Mouse (Mus musculus): ENCODE measurements around the gene Rnf43.

The Rnf43 gene

DNA sequence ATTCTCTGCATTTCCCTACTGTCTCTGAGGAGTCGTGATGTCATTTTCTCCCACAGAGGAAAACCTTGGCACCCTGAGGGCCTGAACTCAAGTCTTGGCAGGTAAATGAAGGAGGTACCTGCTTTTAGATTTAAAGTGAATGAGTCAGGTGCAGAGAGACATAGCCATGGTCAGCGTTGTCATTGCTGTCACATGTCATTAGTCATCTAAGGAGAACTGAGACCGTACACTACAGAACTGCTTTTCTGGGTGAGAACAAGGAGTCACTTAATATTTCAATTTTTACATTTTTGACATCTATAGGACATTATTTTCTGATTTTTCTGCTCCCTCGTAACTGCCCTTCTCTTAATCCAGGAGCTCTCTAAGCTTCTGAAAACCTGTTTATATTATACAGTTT, 16.0 kb downstream of the Rnf43 start:
- DNase-seq: no peak

DNA sequence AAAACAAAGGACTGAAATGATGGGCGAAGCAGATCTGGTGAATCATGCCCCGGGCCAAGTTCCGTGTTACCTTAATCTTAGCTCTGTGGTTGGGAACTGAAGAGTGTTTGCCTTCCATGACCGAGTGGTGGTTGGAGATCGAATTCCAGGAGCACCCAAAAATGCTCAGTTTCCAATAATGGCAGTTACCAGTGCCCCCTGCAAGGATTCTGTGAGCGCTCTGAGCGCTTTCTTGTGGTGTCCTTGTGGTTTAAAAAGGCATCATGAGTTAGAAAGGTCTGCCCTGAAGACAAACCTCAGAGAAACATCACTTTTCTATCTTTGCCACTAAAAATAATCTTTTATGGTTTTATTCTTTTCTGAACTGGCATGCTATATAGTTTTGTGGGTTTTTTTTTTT, 16.5 kb downstream of the Rnf43 start:
- DNase-seq: no peak

DNA sequence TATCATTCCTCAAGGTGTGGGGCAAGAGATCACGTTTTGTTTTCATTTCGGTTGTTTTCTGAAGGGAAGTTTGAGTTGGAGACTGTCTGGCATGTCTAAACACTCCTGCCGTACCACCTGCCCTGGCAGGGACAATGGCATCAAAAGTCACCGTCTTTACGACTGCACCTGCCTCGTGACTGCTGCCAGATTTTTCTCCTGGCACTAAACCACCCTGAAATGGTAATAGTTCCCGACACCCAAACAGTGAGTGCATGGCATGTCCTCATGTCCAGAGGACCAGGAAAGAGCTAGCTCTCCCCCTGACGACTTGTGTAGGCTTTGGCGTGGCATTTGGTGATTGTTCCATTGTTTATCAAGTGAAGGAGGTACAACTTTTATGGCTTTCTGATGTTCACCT, 18.3 kb downstream of the Rnf43 start:
- no peak for DNase-seq

DNA sequence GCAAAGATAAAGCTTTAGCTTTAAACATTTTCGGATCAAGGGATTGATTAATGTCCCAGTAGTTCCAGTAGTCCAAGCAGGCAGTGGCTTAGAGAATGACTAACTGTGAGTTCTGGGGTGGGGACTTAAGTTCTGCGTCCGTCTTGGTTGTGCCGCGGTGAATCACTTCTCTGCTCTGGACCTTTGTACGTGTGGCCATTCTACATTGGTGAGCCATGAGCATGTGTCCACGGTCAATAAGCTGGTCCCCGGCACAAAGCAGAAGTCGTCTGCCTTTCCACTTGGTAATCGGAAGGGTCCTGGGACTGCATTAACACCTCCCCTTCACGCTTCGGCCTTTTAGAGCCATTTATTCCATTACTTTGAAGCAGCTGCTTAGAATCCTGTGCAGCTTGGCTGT, 19.6 kb downstream of the Rnf43 start:
- no peak for DNase-seq

DNA sequence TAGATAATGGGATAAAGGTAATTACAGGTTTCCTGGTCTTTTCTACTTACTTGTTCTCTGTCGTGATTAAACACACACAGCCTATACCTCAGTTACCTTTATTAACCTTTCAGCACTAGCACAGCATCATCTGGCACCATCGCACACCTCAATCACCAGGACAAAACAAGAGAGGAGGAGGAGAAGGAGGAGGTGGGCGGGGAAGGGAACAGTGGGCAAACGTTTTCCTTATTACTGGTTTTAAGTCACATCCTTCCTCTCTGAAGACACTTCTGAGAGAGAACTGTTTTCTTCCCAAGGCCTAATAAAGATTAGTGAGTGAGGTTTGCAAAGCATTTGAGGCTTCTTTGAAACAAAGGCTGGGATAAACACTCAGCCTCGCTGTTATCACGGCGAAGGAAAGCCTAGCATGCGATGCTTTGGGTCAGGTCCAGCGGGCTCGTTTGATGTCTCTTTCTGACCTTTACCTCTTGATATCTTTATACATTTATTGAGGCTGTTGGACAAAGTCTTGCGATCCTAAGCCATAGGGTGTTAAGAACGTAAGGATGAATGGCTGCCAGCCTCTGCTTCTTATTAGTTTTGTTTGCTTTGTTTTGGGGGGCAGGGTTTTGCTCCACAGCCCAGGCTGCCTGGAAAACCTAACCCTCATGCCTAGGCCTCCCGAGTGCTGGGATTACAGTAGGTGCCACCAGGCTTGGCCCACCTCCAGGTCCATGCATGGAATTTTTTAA, 20.5 kb downstream of the Rnf43 start:
- no peak for DNase-seq

DNA sequence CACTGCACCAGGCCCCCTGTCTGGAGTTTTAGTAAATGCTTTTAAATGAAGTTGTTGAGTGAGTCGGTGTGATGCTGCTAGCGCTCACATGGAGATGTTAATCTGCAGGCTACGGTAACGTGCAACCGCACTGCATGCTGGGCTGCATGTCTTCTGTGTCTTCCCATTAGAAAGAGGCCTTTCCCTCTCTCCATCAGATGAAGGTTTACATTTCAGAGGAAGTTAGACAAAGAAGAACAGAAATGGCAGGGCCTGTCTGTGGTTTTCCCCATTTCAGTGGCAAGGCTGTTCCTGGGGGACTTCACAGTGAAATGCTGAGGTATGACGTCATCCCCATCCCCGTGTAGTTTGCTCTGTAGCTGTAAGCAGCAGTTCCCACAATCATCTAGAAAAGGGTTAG, 23.9 kb downstream of the Rnf43 start:
- no peak for DNase-seq

DNA sequence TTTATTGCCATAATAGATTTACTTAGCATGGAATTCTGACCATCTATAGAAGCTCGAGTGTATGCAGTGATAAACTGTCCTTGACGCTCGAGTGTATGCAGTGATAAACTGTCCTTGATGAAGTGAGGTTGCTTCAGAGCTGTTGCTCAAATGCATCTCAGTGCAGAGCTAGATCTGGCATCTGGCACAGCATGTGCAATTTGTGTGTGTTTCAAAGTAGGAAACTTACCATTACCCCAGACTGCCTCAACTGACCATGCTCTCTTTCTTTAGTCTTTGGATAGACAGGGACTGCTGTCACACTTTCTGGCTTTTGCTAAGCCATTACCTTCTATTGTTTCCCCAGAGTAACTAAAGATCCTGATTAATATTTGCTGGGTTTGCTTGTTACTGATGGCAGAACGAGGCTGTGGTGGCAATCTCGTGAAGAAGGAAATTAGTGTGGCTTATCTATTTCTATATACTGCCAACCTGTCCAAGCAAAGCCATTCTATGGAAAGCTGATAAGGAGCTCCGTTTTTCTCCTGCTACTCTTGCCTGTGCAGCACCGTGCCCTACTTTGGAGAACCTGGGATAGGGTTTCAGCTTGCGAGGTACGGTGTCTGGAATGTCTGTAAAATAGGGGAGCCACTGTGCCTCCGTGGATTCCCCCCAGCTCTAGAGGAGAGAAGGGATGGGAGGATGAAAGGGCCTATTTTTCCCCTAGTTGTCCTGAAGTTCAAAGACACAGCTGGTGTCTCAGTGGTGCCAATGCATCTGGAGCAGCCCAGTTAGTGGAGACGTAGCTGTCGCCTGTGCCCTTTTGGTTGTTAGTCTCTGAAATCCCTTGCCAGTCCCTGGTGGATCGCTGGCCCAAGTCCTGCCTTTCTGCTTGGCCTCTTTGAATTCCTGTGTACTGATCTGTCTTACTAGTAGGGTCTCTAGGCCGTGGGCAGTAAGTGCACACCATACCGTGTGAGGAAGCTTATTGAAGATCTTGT, 25.0 kb downstream of the Rnf43 start:
- DNase-seq: no peak

DNA sequence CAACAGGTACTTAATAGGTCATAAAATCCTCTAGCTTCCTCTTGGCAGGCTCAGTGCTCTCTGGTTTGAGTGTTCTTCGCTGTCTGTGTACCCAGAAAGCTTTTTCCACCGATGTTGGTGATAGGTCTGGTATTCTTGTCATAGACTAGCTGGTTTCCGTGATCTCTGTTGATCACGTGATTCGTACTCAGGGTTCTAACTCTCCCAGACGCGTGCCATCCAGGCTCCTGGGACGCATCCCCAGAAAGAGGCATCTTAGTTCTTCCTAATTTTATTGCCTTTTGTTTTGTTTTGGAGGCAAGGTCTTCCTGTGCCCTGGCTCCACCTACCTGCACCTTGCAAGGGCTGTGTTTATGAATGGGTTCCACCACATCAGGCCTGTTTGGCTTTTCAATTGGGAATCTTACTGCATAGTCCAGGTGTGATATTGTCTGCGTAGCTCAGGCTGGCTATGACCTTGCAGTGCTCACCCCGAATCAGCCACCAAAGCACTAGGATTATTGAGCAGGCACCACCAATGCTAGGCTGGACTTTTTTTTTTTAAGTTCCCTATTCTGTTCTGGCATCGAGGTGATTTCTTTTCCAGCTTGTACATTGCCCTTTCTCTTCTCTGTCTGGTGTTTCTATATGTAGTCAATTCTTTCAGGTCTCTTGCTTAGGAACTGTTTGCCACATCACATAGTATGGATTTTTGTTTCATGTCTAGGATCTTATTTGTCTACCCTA, 26.1 kb downstream of the Rnf43 start:
- no peak for DNase-seq

DNA sequence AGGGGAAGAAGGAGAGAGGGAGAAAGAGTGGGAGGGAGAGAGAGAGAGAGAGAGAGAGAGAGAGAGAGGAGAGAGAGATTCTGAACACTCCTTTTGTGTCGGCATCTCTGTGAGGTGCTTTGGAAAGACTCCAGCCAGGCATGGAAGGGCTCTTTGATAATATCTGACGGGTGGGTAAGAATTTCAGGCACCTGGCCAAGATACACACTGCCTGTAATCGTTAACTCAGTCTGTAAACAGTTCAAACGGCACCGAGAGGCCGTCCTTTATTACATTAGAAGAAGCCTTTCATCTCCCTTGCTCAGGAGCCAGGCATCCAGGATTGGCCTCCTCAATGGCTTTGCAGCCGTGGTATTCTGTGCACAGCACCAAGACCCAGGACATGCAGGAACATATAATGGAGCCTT, 26.9 kb downstream of the Rnf43 start:
- DNase-seq: no peak

DNA sequence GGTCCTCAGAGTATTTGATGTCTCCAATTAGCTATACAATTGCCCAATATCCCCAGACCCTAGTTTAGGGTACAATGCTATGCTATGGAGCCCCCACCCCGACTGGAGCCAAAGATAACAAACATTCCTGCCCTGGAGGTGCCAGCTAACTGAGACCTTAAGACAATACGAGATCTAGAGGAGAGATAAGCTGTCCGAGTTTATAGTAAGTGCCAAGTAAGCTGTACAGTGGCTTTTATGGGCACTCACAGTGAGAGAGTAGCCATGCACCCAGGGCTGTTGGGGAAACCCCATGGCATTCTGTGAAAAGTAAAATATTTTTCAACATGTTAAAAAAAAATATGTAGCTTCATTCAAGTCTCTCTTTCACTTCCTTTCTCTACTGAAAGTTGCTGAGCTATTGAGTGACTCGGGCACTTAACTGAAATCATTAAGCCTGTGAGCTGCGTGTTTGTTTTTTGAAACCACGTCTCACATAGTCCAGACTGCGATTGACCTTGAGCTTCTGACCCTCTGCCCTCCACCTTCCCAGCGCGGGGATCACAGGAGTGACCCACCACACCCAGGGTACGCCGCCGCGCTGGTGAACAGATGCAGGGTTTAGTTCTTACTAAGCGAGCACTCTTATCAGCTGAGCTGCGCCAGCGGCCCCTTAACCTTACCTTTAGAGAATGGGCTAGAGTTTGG, 27.7 kb downstream of the Rnf43 start:
- DNase-seq: no peak

DNA sequence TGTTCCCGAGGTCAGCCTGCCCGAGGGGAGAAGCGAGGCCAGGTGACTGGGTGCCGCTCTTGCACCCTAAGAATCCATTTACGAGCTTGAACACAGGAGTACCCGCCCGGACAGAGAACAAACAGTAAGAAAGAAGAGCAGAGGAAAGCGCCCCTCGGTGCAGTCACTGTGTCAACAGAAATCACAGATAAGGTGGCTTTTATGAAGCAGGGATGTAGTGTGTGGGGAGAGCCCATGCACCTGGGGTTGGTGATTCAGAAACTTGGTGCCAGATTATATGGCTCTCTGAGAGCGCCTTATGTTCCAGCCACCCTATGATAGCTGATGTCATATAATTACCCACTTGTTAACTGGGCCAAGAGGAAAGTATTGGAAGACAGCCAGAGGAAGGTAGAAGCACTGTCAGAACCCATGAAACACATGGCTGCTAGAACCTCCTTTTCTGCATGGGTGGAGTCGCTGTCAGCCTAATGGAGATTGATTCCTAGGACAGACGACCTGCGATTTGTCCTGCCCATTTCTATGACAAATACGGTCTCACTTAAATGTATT, 34.7 kb downstream of the Rnf43 start:
- no peak for DNase-seq

DNA sequence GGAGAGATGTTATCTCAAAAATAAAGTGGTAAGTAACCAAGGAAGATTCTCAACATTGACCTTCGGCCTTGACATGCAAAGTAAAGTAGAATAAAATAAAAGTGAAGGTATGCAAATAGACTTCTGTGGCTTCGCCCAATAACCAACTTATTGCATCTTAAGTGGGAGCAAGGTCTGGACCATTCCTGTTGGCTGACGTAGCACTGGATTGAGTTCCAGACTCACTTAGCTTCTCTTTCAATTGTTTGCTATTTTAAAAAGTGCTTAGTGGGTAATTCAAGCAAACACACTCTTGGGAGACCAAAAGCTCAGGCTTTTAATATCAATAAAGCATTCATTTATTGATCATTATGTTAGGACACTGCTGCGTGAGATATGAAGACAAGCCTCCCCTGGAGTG, 35.6 kb downstream of the Rnf43 start:
- DNase-seq: no peak

DNA sequence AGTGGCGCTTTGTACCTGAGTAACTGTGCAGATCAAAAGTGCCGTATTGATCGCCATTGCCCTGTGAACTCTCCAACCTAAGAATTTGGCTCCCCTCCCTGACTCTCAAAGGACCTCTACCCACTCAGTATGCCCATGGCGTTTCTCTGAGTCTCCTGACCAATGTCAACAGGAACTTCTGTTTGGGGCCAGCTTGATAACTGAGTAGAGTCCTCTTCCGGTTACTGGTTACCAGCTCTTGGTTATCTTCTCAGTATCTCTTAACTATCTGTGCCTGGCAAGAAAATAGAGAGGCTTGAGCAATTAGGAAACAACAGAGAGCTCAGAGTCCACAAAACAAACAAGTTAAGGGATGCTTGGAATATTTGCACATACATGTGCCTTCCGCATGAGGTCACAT, 38.6 kb downstream of the Rnf43 start:
- no peak for DNase-seq

DNA sequence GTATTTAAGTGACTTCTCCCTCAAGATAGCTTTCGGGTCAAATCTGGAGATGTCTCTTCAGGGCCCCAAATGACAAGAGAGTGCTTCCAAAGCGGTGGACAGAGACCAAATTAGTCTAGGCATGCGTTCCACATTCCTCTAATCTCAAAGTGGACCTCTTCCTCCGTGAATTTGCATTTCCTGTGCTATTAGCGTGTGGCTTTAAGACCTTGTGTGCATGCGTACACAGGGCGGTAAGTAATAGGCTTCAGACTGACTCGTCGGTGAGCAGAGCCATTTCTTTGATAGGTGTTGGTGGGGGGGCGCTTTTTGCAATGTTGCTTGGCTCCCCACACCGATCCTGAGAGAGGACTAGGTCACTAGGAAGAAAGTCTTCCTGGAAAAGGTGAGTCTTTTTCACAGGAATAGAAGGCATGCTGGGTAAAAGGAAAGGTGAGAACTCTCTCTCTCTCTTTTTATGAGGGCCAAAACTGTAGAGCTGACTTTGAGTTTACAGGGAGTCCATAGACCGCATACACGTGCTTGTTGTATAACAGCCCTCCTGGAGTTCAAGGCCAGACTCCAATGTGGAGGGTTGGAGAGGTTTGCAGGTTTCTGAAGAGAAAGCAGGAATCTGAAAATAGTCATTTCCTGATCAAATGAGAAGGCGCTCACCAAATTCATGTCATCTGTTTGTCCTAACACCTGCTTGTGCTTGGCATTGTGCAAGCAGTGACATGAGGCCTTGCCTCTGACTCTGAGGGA, 39.5 kb downstream of the Rnf43 start:
- DNase-seq: no peak

DNA sequence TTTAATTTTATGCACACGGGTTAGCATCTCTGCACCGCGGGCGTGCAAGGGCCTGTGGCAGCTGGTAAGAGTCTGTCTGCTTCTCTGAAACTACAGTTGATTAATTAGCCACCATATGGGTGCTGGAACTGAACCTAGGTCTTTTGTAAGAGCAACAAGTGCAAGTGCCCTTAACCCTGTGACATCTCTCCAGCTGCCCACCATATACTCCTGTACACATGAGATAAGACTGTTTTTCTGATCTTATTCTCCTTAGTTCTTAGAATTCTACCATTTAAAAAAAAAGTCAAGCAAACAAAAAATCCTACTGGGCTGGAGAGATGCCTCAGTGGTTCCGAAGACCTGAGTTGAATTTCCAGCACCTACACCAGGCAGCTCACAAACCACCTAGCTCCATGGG, 41.1 kb downstream of the Rnf43 start:
- no peak for DNase-seq

DNA sequence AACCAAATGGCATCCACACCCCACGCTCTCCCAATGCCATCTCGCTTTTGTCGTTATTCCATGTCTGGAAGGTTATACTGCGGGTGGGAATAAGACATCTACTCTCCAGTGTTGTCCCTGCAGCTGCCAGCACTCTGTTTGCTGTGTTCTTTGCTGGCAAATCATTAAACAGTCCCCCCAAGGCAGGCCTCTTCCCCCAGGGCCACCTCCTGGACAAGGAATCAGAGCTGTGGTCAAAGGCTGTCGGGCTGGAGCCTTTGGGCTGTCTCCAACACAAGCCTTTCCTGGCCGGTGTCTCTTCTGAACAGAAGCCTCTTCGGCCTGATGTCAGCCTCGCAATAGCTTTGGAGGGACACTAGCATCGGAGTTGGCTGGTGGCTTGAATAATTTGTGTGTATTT, 41.8 kb downstream of the Rnf43 start:
- no peak for DNase-seq

DNA sequence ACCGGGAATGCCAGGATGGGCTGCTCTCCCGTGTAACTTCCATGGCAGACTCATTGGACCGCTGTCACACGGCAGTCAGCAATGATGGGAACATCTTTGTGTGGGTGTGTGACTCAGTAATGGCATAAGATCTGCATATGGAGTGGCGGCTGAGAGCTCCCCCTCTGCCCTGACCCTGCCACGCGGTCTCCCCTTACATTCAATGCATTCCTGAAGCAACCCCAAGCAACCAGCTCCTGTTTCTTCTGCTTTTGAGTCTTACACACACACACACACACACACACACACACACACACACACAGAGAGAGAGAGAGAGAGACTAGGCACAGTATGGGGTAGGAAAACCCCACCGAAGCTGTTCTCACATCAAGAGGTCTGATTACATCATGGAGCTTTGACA, 45.0 kb downstream of the Rnf43 start:
- DNase-seq: no peak

DNA sequence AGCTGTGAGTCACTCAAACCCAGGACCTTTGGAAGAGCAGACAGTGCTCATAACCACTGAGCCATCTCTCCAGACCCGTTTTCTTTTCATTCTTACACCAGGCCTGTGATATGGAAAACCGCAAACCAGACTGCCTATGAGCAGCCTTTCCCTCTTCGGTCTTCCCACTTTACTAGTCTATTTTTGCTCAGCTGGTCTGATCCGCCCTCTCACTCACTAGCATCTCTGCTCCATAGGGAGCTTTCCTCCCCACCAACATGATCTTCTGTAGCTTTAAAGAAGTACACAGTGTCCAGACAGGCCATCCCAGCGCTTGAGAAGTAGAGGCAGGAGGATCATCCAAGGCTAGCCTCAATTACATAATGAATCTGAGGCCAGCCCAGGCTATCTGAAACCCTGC, 46.5 kb downstream of the Rnf43 start:
- DNase-seq: no peak

DNA sequence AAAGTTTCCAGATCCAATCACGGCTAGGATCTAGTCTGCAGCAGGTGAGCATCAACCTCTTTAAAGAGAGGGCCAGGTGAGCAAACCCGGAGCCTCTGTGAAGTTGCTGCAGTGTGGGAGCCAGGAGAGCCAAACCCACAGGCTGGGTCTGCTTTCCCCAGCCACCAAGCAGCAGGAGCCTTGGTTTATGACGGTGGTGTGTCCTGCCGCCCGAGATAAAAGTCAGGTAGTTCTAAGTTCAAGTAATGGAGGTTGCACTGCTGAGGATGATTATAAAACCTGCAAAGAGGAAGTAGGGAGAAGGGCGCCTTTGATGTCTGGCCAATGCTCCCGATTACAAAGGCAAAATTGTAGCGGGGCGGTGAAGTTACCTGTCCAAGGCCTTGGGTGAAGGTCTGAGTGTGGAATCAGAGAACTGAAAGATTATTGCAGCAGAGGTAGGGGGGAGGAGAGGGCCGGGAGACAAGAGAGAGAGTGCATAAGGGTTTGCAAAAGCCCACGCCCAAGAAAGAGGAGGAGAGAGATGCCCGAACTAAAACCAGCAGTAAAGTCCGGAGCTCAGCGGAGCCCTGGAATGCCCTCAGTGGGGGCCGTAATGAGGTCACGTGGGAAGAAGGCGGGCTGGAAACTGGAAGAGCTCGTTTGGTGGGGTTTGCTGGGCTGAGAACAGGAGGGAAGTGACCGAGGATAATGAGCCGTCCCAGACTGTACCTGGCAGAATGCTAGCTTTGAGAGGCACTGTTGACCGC, 47.2 kb downstream of the Rnf43 start:
- no peak for DNase-seq

DNA sequence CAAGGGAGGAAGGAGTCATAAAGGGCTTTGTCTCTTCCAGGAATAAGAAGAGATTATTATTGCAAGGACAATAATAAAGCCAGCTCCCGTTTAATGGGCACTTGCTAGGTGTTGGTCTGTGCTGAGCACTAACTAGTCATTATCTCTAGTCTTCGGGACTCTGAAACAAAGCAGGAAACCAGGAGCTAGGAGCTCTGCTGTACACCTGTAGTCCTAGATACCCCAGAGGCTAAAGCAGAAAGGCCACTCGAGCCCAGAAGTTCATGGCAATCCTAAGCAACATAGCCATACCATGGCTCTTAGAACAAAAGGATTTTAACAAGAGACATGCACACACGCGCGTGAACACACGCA, 47.7 kb downstream of the Rnf43 start:
- DNase-seq: no peak

DNA sequence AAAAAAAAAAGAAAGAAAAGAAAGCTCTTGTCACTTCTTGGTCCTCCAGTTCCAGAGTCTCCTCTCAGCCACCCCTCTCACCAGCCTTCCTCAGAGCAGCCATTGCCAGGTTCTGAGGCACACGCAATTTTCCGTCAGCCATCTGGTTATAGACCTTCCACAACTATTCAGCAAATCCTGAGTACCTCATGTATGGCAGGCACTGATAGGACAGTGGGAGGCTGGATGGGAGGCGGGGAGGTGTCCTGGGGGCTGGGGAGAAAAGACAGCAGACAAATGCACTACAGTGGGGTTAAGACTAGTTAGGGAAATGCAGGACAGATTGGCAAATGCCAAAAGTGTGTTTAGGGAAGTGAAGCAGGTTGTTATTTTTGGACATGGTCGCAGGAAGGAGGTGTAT, 49.7 kb downstream of the Rnf43 start:
- no peak for DNase-seq

Data from thymus, adult 18-20 months (tissue).